Mouse (Mus musculus): ENCODE measurements around the gene Sec61a2. TPM values are rescaled to one million over a fixed set of nuclear protein-coding genes. Genes with fewer than 3 reads are reported as not detected.

Gene Sec61a2
- 20.8 and 24.5 TPM in 2 replicates for polyA plus RNA-seq (2012; ENCODE audit: insufficient read depth, insufficient read length, missing spikeins)

DNA sequence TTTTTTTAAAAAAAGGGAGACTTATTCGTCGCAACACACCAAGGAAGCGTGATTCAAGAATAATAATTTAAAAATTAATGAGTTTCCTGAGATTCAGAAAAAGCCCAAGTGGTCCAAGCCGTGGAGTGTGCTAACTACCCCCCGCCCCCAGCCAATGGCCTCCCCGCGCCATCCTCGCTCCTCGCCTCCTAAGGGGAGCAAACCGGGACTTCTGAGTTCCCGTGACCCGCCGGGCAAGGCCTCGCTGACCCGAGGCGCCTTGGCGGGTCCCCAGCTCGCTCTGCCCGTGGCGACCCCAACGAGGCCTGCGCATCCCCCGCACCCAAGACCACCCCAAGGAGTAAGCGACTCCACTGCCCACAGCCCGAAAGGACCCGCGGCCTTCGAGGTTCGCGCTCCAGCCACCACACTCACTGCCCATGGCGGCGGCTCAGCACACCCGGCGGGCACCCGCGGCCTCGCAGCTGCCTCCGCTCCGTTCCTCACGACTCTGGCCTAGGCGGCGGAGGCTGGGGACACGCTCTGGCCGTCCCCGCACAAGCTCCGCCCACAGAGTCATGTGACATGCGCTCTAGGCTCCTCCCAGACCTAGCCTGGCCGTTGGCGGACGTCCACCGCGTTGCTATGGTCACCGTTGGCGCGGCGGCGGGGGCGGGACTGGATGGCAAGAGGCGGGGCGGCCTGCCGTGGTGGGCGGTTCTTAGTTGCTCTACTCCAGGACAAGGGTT lies at the start of gene Sec61a2:
Gene Sec61a2 (minus strand): TSS at position 590 of the 728 bp plus-strand sequence.
- H3K4me3 ChIP-seq (ENCODE audit: insufficient read depth, low read length) = peak within 1 kb of the TSS; percentile 82
- TF ChIP-seq POLR2A (IDR thresholded peaks at IDR 0.05; ENCODE audit: borderline replicate concordance, low read depth, low read length) (peak; percentile 14; the same call in 1 of the 2 replicates), CTCF (IDR thresholded peaks at IDR 0.05; ENCODE audit: low read depth, low read length) (no peak)
- peaks cover 4% of the 10 kb centered on the region; the same call in 1 of the 2 replicates for H3K4me1 ChIP-seq (ENCODE audit: control insufficient read depth, insufficient read depth, low read length)
- peak within 1 kb of the TSS; percentile 48 for H3K27ac ChIP-seq (ENCODE audit: insufficient read depth, low read depth, low read length)

DNA sequence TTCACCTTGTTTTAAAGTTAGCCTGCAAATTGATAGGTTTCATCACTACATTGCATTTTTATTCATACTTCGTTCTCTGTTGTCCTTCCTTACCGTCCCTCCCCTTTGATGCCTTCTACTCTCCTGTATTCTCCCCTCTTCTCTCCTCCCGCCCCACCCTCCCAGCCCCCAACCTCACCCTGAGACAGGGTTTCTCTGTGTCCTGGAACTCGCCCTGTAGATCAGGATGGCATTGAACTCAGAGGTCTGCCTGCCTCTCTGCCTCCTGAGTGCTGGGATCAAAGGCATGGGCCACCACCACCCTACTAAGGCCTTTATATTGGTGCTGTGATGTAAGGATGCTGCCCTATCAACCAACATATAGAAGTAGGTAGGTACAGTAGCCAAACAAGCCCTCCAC lies 47.8 kb upstream of the Sec61a2 start:
- Histone ChIP-seq H3K4me1 (ENCODE audit: control insufficient read depth, insufficient read depth, low read length) (no peaks in the 10 kb centered on the region), H3K27ac (ENCODE audit: insufficient read depth, low read depth, low read length) (no peak overlapping the region), H3K4me3 (ENCODE audit: insufficient read depth, low read length) (no peak overlapping the region)
- TF ChIP-seq POLR2A (IDR thresholded peaks at IDR 0.05; ENCODE audit: borderline replicate concordance, low read depth, low read length) = no peak
- no peak for TF ChIP-seq CTCF (IDR thresholded peaks at IDR 0.05; ENCODE audit: low read depth, low read length)

DNA sequence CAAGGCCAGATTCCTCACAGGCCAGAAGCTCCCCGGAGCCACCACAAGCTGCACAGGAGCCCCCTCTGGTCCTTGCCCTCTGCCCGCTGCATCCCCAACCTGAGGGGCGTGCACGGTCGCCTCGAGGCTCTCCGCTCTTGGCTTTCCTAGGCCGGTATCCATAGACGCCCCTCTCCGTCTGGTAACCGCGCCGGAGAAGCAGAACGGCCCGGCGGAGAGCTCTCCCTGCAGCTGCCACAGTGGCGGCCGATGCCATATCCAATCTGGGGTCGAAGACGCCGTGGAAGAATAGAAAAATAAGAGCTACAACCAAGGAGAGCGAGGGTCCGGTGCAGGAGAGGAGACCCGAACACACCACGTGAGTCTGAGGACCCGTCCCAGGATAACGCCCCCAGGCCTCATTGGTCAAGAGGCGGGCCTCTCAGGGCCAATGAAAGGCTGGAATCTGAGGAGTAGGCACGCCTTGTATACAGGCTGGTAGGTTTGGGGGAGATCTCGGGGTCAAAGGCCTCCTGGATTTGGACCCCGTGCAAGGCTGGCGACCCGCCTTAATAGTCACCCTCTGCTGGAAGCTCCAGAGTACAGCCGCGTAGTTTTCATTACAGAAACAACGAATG lies 47.3 kb upstream of the Sec61a2 start, which contains the start of gene Dhtkd1:
Gene Dhtkd1 (minus strand): TSS at position 377 of the 617 bp plus-strand sequence.
- TF ChIP-seq POLR2A (IDR thresholded peaks at IDR 0.05; ENCODE audit: borderline replicate concordance, low read depth, low read length) (no peak), CTCF (IDR thresholded peaks at IDR 0.05; ENCODE audit: low read depth, low read length) (no peak)
- H3K4me1 ChIP-seq (ENCODE audit: control insufficient read depth, insufficient read depth, low read length) = no peaks in the 10 kb centered on the region
- H3K4me3 ChIP-seq (ENCODE audit: insufficient read depth, low read length) = peak within 1 kb of the TSS; percentile 19; the same call in 1 of the 2 replicates
- H3K27ac ChIP-seq (ENCODE audit: insufficient read depth, low read depth, low read length) = no peak within 1 kb of the TSS

DNA sequence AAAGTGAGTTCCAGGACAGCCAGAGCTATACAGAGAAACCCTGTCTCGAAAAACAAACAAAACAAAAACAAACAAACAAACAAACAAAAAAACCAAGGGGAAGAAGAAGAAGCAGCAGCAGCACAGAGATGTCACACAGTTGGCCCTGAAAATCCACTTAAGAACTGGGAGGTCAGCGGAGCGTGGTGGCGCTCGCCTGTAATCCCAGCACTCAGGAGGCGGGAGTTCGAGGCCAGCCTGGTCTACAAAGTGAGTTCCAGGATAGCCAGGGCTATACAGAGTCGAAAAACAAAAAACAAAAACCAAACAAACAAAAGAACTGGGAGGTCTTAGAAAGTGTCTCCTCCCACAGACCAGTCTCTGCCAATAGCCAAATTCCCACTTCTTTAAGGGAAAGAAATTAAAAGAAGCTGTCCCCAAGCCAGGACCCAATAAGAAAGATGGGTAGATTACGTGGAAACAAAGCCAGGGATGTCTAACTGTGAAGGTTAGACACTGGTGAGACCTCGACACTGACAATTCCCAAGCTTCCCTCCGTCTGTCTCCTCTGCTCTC lies 46.7 kb upstream of the Sec61a2 start:
- TF ChIP-seq POLR2A (IDR thresholded peaks at IDR 0.05; ENCODE audit: borderline replicate concordance, low read depth, low read length) (no peak), CTCF (IDR thresholded peaks at IDR 0.05; ENCODE audit: low read depth, low read length) (no peak)
- no peak overlapping the region for H3K27ac ChIP-seq (ENCODE audit: insufficient read depth, low read depth, low read length)
- no peaks in the 10 kb centered on the region for H3K4me1 ChIP-seq (ENCODE audit: control insufficient read depth, insufficient read depth, low read length)
- H3K4me3 ChIP-seq (ENCODE audit: insufficient read depth, low read length) = peak overlapping the region; percentile 19; the same call in 1 of the 2 replicates

DNA sequence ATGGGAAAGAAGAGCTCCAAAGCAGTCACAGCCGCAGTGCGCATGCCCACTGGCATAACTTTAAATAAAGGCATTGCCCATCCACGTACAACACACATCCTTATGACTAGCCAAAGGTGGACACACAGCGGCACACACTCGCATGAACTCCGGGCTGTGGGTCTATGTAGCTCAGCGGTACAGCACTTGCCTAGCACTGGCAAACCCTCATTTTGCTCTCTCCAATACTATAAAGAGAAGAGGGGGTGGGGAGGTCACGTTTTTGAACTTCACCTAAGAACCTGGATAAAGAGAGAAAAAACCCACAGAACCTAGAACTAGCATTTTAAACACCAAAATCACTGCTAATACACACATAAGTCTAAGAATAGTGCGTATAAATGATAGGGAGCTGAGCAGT lies 45.7 kb upstream of the Sec61a2 start:
- no peak overlapping the region for H3K4me3 ChIP-seq (ENCODE audit: insufficient read depth, low read length)
- TF ChIP-seq POLR2A (IDR thresholded peaks at IDR 0.05; ENCODE audit: borderline replicate concordance, low read depth, low read length) (no peak), CTCF (IDR thresholded peaks at IDR 0.05; ENCODE audit: low read depth, low read length) (no peak)
- H3K27ac ChIP-seq (ENCODE audit: insufficient read depth, low read depth, low read length) = no peak overlapping the region
- H3K4me1 ChIP-seq (ENCODE audit: control insufficient read depth, insufficient read depth, low read length) = no peaks in the 10 kb centered on the region

DNA sequence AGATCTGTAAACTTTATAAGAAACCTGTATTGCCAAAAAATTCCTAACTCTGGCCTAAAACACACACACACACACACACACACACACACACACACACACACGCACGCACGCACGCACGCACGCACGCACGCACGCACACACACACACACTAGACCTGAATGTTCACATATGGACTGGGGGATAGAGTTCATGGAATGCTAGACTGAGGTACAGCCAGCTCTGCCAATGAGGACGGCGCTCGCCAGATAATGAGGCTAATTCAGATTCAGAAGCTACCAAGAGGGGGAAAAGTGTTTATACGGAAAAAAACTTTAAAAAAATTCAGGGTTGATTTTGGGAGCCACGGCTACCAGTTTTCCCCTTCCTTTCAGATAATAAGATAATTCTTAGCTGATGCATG lies 44.7 kb upstream of the Sec61a2 start:
- TF ChIP-seq CTCF (IDR thresholded peaks at IDR 0.05; ENCODE audit: low read depth, low read length) = no peak
- TF ChIP-seq POLR2A (IDR thresholded peaks at IDR 0.05; ENCODE audit: borderline replicate concordance, low read depth, low read length) = no peak
- no peaks in the 10 kb centered on the region for H3K4me1 ChIP-seq (ENCODE audit: control insufficient read depth, insufficient read depth, low read length)
- H3K27ac ChIP-seq (ENCODE audit: insufficient read depth, low read depth, low read length) = no peak overlapping the region
- no peak overlapping the region for H3K4me3 ChIP-seq (ENCODE audit: insufficient read depth, low read length)

DNA sequence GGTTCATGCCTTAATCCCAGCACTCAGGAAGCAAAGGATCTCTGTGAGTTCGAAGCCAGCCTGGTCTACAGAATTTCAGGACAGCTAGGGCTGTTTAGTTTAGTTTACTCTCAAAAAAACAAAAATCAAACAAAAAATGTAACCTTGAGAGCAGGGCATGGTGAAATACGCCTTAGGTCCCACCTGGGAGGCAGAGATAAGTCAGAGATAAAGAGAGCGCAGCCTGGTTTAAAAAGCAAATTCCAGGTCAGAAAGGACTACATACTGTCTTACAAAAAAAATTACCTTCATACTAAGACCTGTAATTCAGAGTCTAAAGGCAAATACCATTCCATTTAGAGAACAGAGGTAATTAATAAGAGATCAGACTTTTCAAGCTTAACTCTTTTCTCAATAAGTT lies 44.1 kb upstream of the Sec61a2 start:
- no peak for TF ChIP-seq CTCF (IDR thresholded peaks at IDR 0.05; ENCODE audit: low read depth, low read length)
- TF ChIP-seq POLR2A (IDR thresholded peaks at IDR 0.05; ENCODE audit: borderline replicate concordance, low read depth, low read length) = no peak
- Histone ChIP-seq H3K27ac (ENCODE audit: insufficient read depth, low read depth, low read length) (no peak overlapping the region), H3K4me3 (ENCODE audit: insufficient read depth, low read length) (no peak overlapping the region), H3K4me1 (ENCODE audit: control insufficient read depth, insufficient read depth, low read length) (no peaks in the 10 kb centered on the region)

DNA sequence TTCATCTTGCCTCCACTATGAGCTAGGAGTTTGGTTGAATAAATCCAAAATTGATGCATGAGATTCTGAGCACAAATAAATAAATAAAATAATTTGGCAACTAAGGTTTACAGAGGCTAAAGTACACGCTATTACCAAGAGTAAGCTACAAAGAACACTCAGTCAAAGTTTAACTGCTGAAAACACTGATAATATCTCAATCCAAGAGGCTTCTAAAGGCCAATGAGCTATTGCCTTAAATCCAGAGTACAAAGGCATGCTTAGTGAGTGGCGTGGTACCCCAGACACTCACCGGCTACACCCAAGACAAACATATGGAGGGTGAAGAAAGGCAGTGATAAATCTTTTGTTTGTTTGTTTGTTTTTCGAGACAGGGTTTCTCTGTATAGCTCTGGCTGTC lies 41.3 kb upstream of the Sec61a2 start:
- Histone ChIP-seq H3K4me1 (ENCODE audit: control insufficient read depth, insufficient read depth, low read length) (no peaks in the 10 kb centered on the region), H3K27ac (ENCODE audit: insufficient read depth, low read depth, low read length) (no peak overlapping the region), H3K4me3 (ENCODE audit: insufficient read depth, low read length) (no peak overlapping the region)
- TF ChIP-seq CTCF (IDR thresholded peaks at IDR 0.05; ENCODE audit: low read depth, low read length) (no peak), POLR2A (IDR thresholded peaks at IDR 0.05; ENCODE audit: borderline replicate concordance, low read depth, low read length) (no peak)

DNA sequence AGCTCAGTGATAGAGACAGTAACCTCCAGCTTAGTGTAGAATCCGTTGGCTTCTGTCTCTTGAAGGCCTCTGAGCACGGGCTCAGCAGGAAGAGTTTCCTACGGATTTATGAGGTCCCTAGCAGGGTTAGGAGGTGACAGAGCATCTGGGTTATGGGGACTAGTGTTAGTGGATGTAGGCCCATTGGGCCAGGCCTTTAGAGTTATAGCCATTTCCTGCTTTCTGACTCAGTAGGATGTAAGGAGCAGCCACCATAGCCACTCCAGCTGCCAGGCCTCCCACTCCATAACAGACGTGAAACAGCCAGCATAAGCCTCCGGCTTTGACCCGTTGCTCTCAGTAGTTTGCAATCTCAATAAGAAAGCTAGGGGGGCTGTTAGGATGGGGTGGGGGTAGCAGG lies 40.8 kb upstream of the Sec61a2 start:
- H3K4me3 ChIP-seq (ENCODE audit: insufficient read depth, low read length) = no peak overlapping the region
- 0 out of 2 replicates have a peak, but pooled peaks cover 2% of the 10 kb centered on the region for H3K4me1 ChIP-seq (ENCODE audit: control insufficient read depth, insufficient read depth, low read length)
- H3K27ac ChIP-seq (ENCODE audit: insufficient read depth, low read depth, low read length) = no peak overlapping the region
- no peak for TF ChIP-seq POLR2A (IDR thresholded peaks at IDR 0.05; ENCODE audit: borderline replicate concordance, low read depth, low read length)
- TF ChIP-seq CTCF (IDR thresholded peaks at IDR 0.05; ENCODE audit: low read depth, low read length) = no peak

DNA sequence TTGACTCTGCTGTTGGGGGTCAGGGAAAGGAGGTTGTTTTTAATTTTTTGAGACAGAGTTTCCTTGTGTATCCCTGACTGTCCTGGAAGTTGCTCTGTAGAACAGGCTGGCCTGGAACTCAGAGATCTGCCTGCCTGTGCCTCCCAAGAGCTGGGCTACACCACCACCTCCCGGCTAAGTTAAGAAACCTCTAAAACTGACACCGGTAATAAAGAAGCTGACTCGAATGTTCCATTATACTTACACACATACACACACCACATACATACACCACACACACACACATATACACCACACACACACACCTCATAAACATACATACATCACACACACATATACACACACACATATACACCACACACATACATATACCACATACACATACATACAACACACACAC lies 39.7 kb upstream of the Sec61a2 start:
- Histone ChIP-seq H3K27ac (ENCODE audit: insufficient read depth, low read depth, low read length) (no peak overlapping the region), H3K4me3 (ENCODE audit: insufficient read depth, low read length) (no peak overlapping the region), H3K4me1 (ENCODE audit: control insufficient read depth, insufficient read depth, low read length) (0 out of 2 replicates have a peak, but pooled peaks cover 2% of the 10 kb centered on the region)
- TF ChIP-seq POLR2A (IDR thresholded peaks at IDR 0.05; ENCODE audit: borderline replicate concordance, low read depth, low read length) (no peak), CTCF (IDR thresholded peaks at IDR 0.05; ENCODE audit: low read depth, low read length) (no peak)
